Mouse (Mus musculus) embryo, embryonic 10 days (tissue): ENCODE data around the gene Notch1.

Experiments used
- DNase-seq: peaks from one replicate; pipeline ENCODE4 v3.0.0-alpha.2; 2015; ENCODE audit warnings: low spot score

Gene Notch1

GRCm38 (mm10) chr2:26481724-26482495, 34.6 kb downstream of the Notch1 start:
- DNase-seq, result no peak

- DNase-seq, result no peak
Measured at GRCm38 (mm10) chr2:26480911-26481310, 35.6 kb downstream of the Notch1 start.

GRCm38 (mm10) chr2:26478685-26479205, 37.7 kb downstream of the Notch1 start:
- DNase-seq, result peak; percentile 69

DNA sequence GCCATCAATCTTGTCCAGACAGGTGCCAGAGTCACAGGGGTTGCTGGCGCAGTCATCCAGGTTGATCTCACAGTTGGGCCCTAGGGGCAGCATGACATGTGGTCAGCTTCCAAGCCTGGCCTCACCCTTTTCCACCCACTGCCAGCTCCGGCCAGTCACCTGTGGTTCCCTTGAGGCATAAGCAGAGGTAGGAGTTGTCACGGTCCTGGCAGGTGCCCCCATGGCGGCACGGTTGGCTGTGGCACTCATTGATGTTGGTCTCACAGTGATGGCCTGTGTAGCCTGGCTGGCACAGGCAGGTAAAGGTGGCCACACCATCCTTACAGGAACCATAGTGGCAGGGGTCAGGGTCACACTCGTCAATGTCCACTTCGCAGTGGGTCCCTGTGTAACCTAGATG, 38.6 kb downstream of the Notch1 start:
- no peak for DNase-seq

- DNase-seq, result peak; percentile 29
Measured at GRCm38 (mm10) chr2:26475505-26476430, 40.7 kb downstream of the Notch1 start.

DNA sequence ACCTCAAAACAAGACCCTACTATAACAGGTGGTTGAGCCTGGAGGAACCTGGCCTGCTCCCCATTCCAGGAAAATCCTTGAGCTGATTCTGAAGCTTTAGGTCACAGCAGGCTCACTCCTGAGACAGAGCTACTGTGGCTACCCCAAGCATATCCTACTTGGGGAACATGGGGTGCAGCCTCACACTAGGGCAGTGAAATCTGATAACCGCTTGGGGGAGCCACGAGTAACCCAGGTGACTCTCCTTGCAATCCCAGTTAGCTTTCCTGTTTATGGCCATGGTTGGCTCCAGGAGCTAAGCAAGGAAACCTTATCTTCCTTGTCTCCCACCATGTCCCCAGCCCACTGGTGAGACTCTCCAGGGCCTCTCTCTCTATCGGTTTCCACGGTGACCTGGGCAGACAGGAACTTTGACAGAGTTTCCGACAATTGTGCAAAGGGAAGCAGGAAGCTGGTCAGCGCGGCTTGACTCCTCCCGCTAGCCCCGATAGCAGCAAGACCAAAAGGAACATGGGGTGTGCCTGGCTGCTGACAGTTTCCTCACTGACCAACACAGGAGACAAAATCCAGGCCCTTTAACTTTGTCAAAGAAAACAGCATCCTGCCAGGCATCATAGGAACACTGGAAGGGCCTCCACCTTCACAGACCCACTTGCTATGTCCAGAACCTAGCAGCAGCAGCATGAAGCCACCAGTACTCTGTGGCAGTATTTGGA, 41.5 kb downstream of the Notch1 start:
- DNase-seq, result peak; percentile 57

DNA sequence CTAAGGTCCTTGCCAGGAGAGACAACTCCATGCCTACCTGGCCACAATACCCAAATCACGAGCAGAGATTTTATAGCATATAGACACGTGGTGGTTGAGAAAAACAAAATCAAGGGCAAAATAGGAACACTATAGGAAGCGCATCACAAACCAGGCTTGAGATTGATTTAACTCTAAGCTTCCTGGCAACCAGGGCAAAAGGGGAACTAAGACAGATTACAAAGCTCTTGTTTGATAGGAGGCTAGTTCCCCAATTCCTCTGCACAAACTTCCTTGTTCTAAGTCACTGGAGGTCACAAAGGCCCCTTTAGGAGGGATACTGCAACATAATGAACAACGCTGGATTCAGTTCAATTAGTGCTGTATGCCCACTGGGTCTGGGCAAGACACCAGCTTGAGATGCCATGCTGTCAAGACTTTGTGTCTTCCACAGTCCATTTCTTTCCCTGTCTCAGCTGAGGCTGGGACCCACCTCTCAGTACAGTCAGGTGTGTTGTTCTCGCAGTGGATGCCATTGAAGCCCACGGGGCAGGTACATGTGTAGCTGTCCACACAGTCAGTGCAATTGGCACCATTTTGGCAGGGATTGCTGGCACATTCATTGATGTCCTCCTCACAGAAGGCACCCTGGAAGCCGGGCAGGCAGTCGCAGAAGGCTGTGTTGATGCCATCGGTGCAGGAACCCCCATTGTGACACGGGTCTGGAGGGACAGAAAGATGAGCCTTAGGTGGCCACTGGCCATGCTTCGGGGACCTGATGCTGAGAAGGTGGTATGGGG, 44.0 kb downstream of the Notch1 start:
- no peak for DNase-seq

- DNase-seq, result no peak
Measured at GRCm38 (mm10) chr2:26471652-26472285, 44.7 kb downstream of the Notch1 start.

DNA sequence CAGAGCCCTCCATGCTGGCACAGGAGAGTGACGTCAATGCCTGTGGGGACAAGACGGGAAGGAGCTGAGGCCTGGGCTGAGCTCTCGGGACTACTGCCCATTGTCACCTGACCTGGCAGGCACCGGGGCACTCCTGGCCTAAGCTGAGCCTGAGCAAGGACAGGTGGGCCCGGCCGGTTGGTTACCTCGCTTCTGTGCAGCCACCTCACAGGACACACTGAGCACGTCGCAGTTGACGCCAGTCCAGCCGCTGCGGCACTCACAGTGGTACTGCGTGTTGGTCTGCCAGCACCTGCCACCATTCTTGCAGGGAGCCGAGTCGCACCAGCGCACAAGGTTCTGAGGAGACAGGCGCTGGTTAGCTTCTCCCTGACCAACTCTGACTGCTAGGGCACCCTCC, 45.5 kb downstream of the Notch1 start:
- DNase-seq, result no peak

- no peak for DNase-seq
Measured at GRCm38 (mm10) chr2:26468376-26468775, 48.1 kb downstream of the Notch1 start.

DNA sequence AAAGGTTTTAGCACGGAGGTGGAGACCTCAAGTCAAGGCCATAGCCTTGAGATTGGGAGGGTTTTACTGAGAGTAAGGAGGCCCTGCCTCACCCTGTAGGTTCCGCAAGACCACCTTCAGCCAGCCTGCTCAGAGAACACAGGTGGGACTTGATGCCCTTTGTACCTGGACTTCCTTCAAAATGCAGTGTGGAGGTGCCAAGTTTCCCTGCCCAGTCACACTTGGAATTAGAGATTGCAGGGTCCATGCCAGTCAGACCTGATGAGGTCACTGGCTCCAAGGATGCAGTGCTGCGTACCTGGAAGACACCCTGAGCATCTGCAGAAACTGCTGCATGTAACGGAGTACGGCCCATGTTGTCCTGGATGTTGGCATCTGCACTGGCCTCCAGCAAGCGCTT, 53.1 kb downstream of the Notch1 start:
- DNase-seq, result no peak

DNA sequence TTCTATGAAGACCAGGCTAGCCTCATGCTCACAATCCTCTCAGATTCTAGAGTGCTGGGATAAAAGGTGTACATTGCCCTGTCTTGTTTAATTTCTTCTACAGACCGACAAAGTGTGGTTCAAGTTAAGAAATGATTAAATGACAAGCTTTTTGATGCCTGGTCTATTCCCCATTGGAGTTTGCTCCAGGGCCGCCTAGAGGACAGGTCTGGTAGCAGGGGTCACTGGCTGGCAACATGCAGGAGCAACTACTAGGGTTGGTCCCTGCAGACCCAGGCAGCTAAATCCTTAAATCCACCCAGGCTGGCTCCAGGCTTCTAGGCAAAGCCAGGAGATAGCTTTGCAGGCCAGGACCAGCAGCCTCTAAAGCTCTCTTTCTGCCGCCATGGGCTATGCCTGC, 53.5 kb downstream of the Notch1 start:
- DNase-seq, result no peak

DNA sequence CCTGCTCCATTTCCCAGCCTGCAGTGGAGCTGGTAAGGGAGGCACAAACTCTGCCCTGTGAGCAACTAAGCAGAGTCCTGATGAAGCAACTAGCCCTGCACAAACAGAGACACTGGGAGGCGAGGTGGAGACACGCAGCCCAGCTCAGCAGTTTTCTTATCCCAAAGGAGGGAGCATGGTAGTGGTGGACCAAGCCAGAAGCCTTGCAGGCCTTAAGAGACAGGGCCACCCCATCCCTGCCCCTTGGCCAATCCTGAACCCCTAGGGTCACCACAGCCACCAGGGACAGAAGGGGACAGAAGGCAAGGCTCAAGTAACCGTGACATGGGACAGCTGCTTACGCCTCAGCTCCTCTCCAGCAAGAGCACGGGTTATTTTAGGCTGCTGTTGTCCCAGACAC, 54.8 kb downstream of the Notch1 start:
- DNase-seq, result no peak

DNA sequence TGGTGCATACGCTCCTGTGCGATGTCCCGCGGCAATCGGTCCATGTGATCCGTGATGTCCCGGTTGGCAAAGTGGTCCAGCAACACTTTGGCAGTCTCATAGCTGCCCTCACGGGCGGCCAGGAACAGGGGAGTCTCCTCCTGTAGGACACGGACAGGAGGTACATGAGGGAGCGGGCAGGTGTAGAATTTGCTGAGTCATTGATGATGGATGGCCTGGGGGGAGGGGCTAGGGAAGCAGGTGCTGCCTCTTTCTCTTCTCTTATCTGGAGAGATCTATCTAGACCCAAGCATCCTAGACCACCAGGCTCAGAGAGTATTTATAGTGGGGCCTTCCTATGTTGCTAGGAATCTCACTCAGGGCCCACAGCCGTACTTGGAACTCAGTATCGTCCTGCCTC, 55.6 kb downstream of the Notch1 start:
- DNase-seq, result no peak

- no peak for DNase-seq
Measured at GRCm38 (mm10) chr2:26460097-26460646, 56.3 kb downstream of the Notch1 start.

GRCm38 (mm10) chr2:26459478-26459877, 57.0 kb downstream of the Notch1 start:
- DNase-seq, result peak; percentile 63

DNA sequence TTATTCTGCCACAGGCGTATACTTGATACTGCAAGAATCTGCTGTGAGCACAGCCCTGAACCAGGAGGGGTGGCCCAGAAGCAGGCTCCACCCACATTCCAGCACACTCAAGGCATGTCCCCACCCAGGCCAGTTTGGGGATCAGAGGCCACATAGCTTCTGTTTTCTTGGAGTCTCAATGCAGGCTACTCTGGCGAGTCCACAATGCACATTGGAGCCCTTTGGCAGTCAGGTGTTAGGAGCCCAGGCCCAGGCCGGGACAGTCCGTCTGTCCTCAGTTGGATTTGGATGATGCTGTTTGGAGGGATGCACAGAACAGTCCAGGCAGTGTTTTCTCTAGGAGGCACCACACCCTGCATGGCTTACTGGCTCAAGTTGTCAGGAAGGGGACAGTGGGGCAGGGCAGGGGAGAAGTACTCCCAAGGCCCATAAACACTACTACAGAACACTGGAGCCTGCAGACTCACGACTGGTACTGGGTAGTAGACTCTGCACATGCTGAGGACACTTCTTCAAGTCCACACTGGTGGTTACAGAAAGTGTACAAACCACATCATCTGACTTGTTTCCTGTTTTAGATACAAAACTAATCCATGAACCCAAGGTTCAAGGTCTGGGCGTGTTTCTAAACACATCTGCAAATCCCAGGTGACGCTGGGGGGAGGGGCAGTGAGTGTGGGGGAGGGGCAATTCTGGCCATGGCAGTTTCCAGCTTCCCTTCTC, 57.9 kb downstream of the Notch1 start:
- DNase-seq, result peak; percentile 78

GRCm38 (mm10) chr2:26449121-26450060, 67.1 kb downstream of the Notch1 start:
- peak; percentile 86 for DNase-seq

DNA sequence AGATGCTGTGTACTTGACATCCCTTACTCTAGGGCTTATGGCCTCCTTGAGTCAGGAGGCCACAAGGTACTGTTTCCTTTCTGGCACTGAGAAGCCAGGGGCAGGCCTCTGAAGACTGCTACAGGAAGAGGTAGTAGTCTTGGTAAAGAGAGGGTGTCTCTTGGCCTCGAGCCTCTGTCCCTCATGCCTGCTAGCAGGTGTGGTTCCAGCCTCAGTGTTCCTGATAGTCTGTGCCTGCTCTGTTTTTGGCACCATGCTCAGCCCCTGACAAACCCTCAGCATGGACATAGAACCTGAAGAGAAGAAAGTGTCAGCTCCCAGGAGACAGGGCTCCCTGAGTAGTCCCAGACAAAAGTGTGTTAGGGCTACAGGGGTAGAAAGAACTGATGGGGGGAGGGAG, 69.0 kb downstream of the Notch1 start:
- no peak for DNase-seq
